Mouse (Mus musculus): ENCODE measurements around the gene Dhcr24.
A peak's percentile ranks its signal among the peaks of the same experiment; 100 is the strongest.

DNA sequence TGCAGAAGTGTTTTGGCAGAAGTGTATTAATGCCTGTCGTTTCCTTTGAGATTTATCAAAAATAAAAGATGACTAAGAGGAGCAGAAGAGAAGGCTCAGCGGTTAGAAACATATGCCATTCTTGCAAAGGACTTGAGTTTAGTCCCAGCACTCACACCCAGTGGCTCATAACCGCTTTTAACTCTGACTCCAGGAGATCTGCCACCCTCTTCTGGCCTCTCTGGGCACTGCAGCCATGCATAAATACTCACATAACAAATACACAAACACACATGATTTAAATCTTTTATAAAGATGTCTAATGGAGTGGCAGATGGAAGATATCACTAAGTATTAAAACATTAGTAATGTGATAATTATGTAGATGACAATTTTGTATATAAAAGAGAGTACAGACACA lies 35.4 kb downstream of the Dhcr24 start:
- TF ChIP-seq POLR2A (IDR thresholded peaks at IDR 0.05; ENCODE audit: extremely low read depth, insufficient read depth, low read length) (no peak), CTCF (IDR thresholded peaks at IDR 0.05; ENCODE audit: extremely low read depth, insufficient read depth, low read length) (0 out of 2 replicates have a peak, but pooled peaks have one; percentile 1)

Data from cortical plate, adult 2 months (tissue).